Comparison of ENCODE assay signal across 21 mouse cellular contexts in the genomic region with DNA sequence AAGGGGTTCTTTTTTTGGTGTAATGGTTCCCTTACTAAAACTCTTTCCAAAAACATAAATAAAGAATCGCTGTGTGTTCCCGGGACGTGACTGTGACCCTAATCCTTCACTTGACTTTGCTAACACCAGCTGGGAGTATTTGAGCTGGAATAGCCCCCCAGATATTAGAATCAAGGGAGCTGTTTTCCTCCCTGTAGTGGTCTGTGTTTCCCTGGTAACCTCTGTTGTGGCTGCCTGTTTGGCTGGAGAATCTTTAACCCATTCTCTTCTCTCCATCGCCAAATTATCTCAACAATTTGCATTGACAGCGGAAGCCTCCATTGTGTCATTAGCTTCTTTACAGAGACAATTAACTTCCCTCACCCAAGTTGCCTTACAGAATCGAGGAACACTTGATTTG.
DNase-seq lines count a peak whose midpoint lies in the region; ATAC-seq and TF ChIP-seq lines count a peak whose summit lies in the region.
"Had no signal": no experiment of that assay in that cellular context is flagged by ENCODE, and none has a peak within 500 bp of the region (broad histone marks: within the 10 kb centered on the region; RNA-seq: fewer than 3 reads in every experiment).

No protein-coding gene starts in this region.

- H3K9ac ChIP-seq in embryonic facial prominence, embryonic 11.5 days (replicated peaks; ENCODE audit: low read length): no peak overlapping the region
- no peak overlapping the region for H3K9ac ChIP-seq in forebrain, embryonic 13.5 days
- H3K9ac ChIP-seq in hindbrain, embryonic 15.5 days: no peak overlapping the region
- H3K9ac ChIP-seq in midbrain, postnatal 0 days (replicated peaks; ENCODE audit: low read length, poor library complexity, severe bottlenecking): no peak overlapping the region
- H3K9ac ChIP-seq: heart, embryonic 15.5 days; liver, postnatal 0 days; stomach, embryonic 15.5 days had no signal

- H3K4me3 ChIP-seq in embryonic facial prominence, embryonic 11.5 days (ENCODE audit: low read depth, low read length): no peak overlapping the region
- H3K4me3 ChIP-seq in embryonic facial prominence, embryonic 10.5 days: no peak overlapping the region
- no peak overlapping the region for H3K4me3 ChIP-seq in forebrain, embryonic 13.5 days
- H3K4me3 ChIP-seq in hindbrain, embryonic 15.5 days: no peak overlapping the region
- no peak overlapping the region for H3K4me3 ChIP-seq in midbrain, postnatal 0 days (ENCODE audit: low read depth, low read length)
- H3K4me3 ChIP-seq: gastrocnemius, adult 2 months; heart, embryonic 15.5 days; stomach, embryonic 15.5 days had no signal

- intact Hi-C loops in heart, postnatal 14 days (cut with DNase I): no loop called here

- no peak overlapping the region for H3K4me2 ChIP-seq in embryonic facial prominence, embryonic 11.5 days (ENCODE audit: low read depth, low read length)
- no peak overlapping the region for H3K4me2 ChIP-seq in forebrain, embryonic 13.5 days
- peak overlapping the region; percentile 29; the same call in 1 of the 2 replicates for H3K4me2 ChIP-seq in hindbrain, embryonic 15.5 days
- no peak overlapping the region for H3K4me2 ChIP-seq in midbrain, postnatal 0 days (ENCODE audit: low read depth, low read length, poor library complexity, severe bottlenecking)
- H3K4me2 ChIP-seq: heart, embryonic 15.5 days; stomach, embryonic 15.5 days had no signal

- H3K27ac ChIP-seq in embryonic facial prominence, embryonic 11.5 days (replicated peaks; ENCODE audit: low read depth, low read length): no peak overlapping the region
- H3K27ac ChIP-seq in embryonic facial prominence, embryonic 10.5 days (replicated peaks): no peak overlapping the region
- H3K27ac ChIP-seq in forebrain, embryonic 13.5 days: no peak overlapping the region
- H3K27ac ChIP-seq in hindbrain, embryonic 15.5 days (replicated peaks): no peak overlapping the region
- no peak overlapping the region for H3K27ac ChIP-seq in midbrain, postnatal 0 days (ENCODE audit: low read depth, low read length)
- H3K27ac ChIP-seq: gastrocnemius, adult 2 months; heart, embryonic 15.5 days; stomach, embryonic 15.5 days had no signal

- no peaks in the 10 kb centered on the region for H3K9me3 ChIP-seq in embryonic facial prominence, embryonic 11.5 days (replicated peaks; ENCODE audit: control insufficient read depth, low read length)
- no peaks in the 10 kb centered on the region for H3K9me3 ChIP-seq in embryonic facial prominence, embryonic 10.5 days
- H3K9me3 ChIP-seq in forebrain, embryonic 13.5 days (replicated peaks): no peaks in the 10 kb centered on the region
- no peaks in the 10 kb centered on the region for H3K9me3 ChIP-seq in hindbrain, embryonic 15.5 days
- no peaks in the 10 kb centered on the region for H3K9me3 ChIP-seq in midbrain, postnatal 0 days (ENCODE audit: low read length)
- H3K9me3 ChIP-seq: heart, embryonic 15.5 days; stomach, embryonic 15.5 days had no signal

- peak; percentile 12 for DNase-seq in embryonic facial prominence, embryonic 11.5 days (ENCODE audit: low spot score)
- no peak for DNase-seq in embryonic facial prominence, embryonic 10.5 days (ENCODE audit: low spot score)
- DNase-seq in midbrain, postnatal 0 days (ENCODE audit: low spot score): peak; percentile 26
- no peak for DNase-seq in heart, postnatal 14 days
- DNase-seq in kidney, postnatal 25 days: no peak
- DNase-seq: cerebellum, postnatal 14 days; gastrocnemius, adult 2 months; heart, adult 18-20 months; kidney, adult 8-10 months; kidney, postnatal 36 days; liver; liver, postnatal 0 days; lung, postnatal 4 days; spleen, adult 18-20 months; thymus, postnatal 14 days had no signal

- no peaks in the 10 kb centered on the region for H3K36me3 ChIP-seq in embryonic facial prominence, embryonic 11.5 days (replicated peaks; ENCODE audit: control insufficient read depth, insufficient read depth, low read depth, low read length)
- H3K36me3 ChIP-seq in embryonic facial prominence, embryonic 10.5 days (replicated peaks): no peaks in the 10 kb centered on the region
- H3K36me3 ChIP-seq in forebrain, embryonic 13.5 days (ENCODE audit: poor library complexity, severe bottlenecking): no peaks in the 10 kb centered on the region
- H3K36me3 ChIP-seq in hindbrain, embryonic 15.5 days: no peaks in the 10 kb centered on the region
- no peaks in the 10 kb centered on the region for H3K36me3 ChIP-seq in midbrain, postnatal 0 days (ENCODE audit: insufficient read depth, low read length)
- H3K36me3 ChIP-seq: heart, embryonic 15.5 days; stomach, embryonic 15.5 days had no signal

- 41% methylated on average over 6 of the region's 6 CpGs for WGBS in embryonic facial prominence, embryonic 11.5 days
- WGBS in embryonic facial prominence, embryonic 10.5 days: 43% methylated on average over 6 of the region's 6 CpGs
- 14% methylated on average over 6 of the region's 6 CpGs for WGBS in forebrain, embryonic 13.5 days
- WGBS in hindbrain, embryonic 15.5 days: 10% methylated on average over 6 of the region's 6 CpGs
- WGBS in midbrain, postnatal 0 days: 17% methylated on average over 6 of the region's 6 CpGs

- ATAC-seq in embryonic facial prominence, embryonic 11.5 days (replicated peaks; ENCODE audit: insufficient number of reproducible peaks, low FRiP score, low TSS enrichment, low read depth): no peak
- ATAC-seq in forebrain, embryonic 13.5 days: peak; percentile 80
- ATAC-seq in hindbrain, embryonic 15.5 days (ENCODE audit: low FRiP score, low read depth): peak; percentile 56; the same call in 1 of the 2 replicates
- ATAC-seq in midbrain, postnatal 0 days (ENCODE audit: low FRiP score): peak; percentile 58; the same call in 1 of the 2 replicates
- ATAC-seq in erythroblast, adult 5-6 weeks (replicated peaks; ENCODE audit: low FRiP score, poor library complexity, severe bottlenecking): no peak
- ATAC-seq: liver, postnatal 0 days had no signal

- H3K4me1 ChIP-seq in embryonic facial prominence, embryonic 11.5 days (ENCODE audit: control insufficient read depth, insufficient read depth, low read length): no peaks in the 10 kb centered on the region
- H3K4me1 ChIP-seq in embryonic facial prominence, embryonic 10.5 days: no peaks in the 10 kb centered on the region; the same call in 1 of the 2 replicates
- H3K4me1 ChIP-seq in forebrain, embryonic 13.5 days: peaks cover 8% of the 10 kb centered on the region
- peaks cover 7% of the 10 kb centered on the region; the same call in 1 of the 2 replicates for H3K4me1 ChIP-seq in hindbrain, embryonic 15.5 days (replicated peaks)
- H3K4me1 ChIP-seq in midbrain, postnatal 0 days (ENCODE audit: insufficient read depth, low read length): no peaks in the 10 kb centered on the region
- H3K4me1 ChIP-seq: heart, embryonic 15.5 days; stomach, embryonic 15.5 days had no signal

- TF ChIP-seq CTCF in midbrain, postnatal 0 days (IDR thresholded peaks at IDR 0.05): no peak

- no peaks in the 10 kb centered on the region for H3K27me3 ChIP-seq in embryonic facial prominence, embryonic 11.5 days (ENCODE audit: control insufficient read depth, insufficient read depth, low read length)
- H3K27me3 ChIP-seq in embryonic facial prominence, embryonic 10.5 days (replicated peaks; ENCODE audit: low read depth, poor library complexity, severe bottlenecking): no peaks in the 10 kb centered on the region
- H3K27me3 ChIP-seq in forebrain, embryonic 13.5 days: no peaks in the 10 kb centered on the region
- H3K27me3 ChIP-seq in hindbrain, embryonic 15.5 days: no peaks in the 10 kb centered on the region
- H3K27me3 ChIP-seq in midbrain, postnatal 0 days (ENCODE audit: insufficient read depth, low read length): no peaks in the 10 kb centered on the region
- H3K27me3 ChIP-seq: CH12.LX; heart, embryonic 15.5 days; stomach, embryonic 15.5 days had no signal

Comparison
In these comparisons a context has a peak if more than half of its experiments do, and no peak if none do; other contexts are left out.
1. DNase-seq: peak in embryonic facial prominence, embryonic 11.5 days (single experiment) and midbrain, postnatal 0 days (single experiment); none in embryonic facial prominence, embryonic 10.5 days (single experiment), heart, postnatal 14 days (0 of 2) and kidney, postnatal 25 days (0 of 2).
2. ATAC-seq: peak in forebrain, embryonic 13.5 days (single experiment), hindbrain, embryonic 15.5 days (single experiment) and midbrain, postnatal 0 days (single experiment); none in embryonic facial prominence, embryonic 11.5 days (single experiment) and erythroblast, adult 5-6 weeks (single experiment).